Mouse (Mus musculus): Measurements from ENCODE around the gene Stk38.

DNA sequence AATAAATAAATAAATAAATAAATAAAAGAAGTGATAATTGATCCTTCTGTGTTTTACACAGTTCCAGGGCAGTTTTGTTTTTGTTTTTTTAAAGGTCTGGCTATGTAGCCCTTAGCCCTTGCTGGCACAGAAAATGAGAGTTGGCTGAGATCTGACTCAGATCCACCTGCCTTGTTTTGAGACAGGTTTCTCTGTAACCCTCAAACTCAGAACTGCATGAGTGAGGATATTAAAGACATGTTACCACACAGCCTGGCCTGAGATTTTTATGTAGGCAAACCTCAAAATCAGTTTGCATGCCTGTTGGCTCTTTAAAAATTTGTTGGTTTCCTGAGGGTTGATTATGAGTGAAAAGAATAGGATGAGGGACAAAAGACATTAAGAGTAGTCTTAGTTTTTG, 27.7 kb upstream of the Stk38 start:
- TF ChIP-seq CTCF (IDR thresholded peaks at IDR 0.05; ENCODE audit: extremely low read depth, insufficient read depth, low read length) = no peak
- TF ChIP-seq POLR2A (IDR thresholded peaks at IDR 0.05; ENCODE audit: extremely low read depth, insufficient read depth, low read length) = no peak
